Mouse (Mus musculus) heart, embryonic 13.5 days (tissue): ENCODE results near the gene Trpm3. TPM values are rescaled to one million over a fixed set of nuclear protein-coding genes. Genes with fewer than 3 reads are reported as not detected.
"Not testable (repeated sequence)": the region's sequence is repeated elsewhere in the genome, so short reads cannot be mapped to it uniquely, and the experiment has no call there.

Source experiments
- ATAC-seq: fragments of 200-750 bp; cut with Nextera tagmentation; 2 replicates; pipeline ENCODE4 v1.8.0; 2017; ENCODE audit warnings: moderate TSS enrichment; ENCODE audit not compliant: insufficient number of reproducible peaks, low FRiP score, low TSS enrichment; ENCODE audit errors: extremely low read depth
- H3K27ac ChIP-seq: fragments of 300-500 bp; sonication (generic); replicated peaks from 2 replicates; pipeline ENCODE4 v1.5.1; 2015; ENCODE audit warnings: moderate library complexity, mild to moderate bottlenecking, inconsistent platforms
- H3K27me3 ChIP-seq: fragments of 300-500 bp; sonication (generic); replicated peaks from 2 replicates; pipeline ENCODE4 v1.6.1; 2015; ENCODE audit warnings: mild to moderate bottlenecking, inconsistent platforms
- H3K36me3 ChIP-seq: fragments of 300-500 bp; sonication (generic); 2 replicates; pipeline ENCODE4 v1.6.1; 2015; ENCODE audit warnings: mild to moderate bottlenecking, inconsistent platforms
- H3K4me1 ChIP-seq: fragments of 300-500 bp; sonication (generic); 2 replicates; pipeline ENCODE4 v1.6.1; 2015; ENCODE audit warnings: inconsistent platforms
- H3K4me2 ChIP-seq: fragments of 300-500 bp; sonication (generic); 2 replicates; pipeline ENCODE4 v1.6.1; 2015; ENCODE audit warnings: inconsistent platforms, mild to moderate bottlenecking, moderate library complexity
- H3K4me3 ChIP-seq: fragments of 300-500 bp; sonication (generic); 2 replicates; pipeline ENCODE4 v1.5.1; 2015; ENCODE audit warnings: moderate library complexity, mild to moderate bottlenecking, inconsistent platforms
- H3K9ac ChIP-seq: fragments of 300-500 bp; sonication (generic); 2 replicates; pipeline ENCODE4 v1.6.1; 2015; ENCODE audit warnings: inconsistent platforms, mild to moderate bottlenecking, moderate library complexity
- H3K9me3 ChIP-seq: fragments of 300-500 bp; sonication (generic); 2 replicates; pipeline ENCODE4 v1.6.1; 2016; ENCODE audit warnings: inconsistent platforms
- WGBS: fragments of 180-500 bp; shearing (Covaris S2); methylation state at CpG from one replicate; pipeline ENCODE4 v1.1.7; 2015; ENCODE audit warnings: mixed read lengths; 5-methylcytosine and 5-hydroxymethylcytosine counted together
- polyA plus RNA-seq: library from polyadenylated mRNA; unstranded; fragments of >200 nt; fragmentation: Nextera tagmentation; extraction: Ambion mirVana; gene quantifications from 2 replicates; pipeline ENCODE4 v1.2.1, GENCODE M21; 2015

The Trpm3 gene
- polyA plus RNA-seq, 1 experiment from 2014 or later: 1.1 TPM

- Histone ChIP-seq H3K36me3 (no peaks in the 10 kb centered on the region), H3K4me2 (no peak overlapping the region), H3K9me3 (no peaks in the 10 kb centered on the region), H3K4me3 (no peak overlapping the region), H3K4me1 (peaks cover 21% of the 10 kb centered on the region), H3K9ac (no peak overlapping the region), H3K27ac (no peak overlapping the region), H3K27me3 (no peaks in the 10 kb centered on the region)
- 64% methylated on average over 5 of the region's 5 CpGs for WGBS
- no peak for ATAC-seq
Measured at GRCm38 (mm10) chr19:23028283-23028682, 889.4 kb downstream of the Trpm3 start.

- not testable (repeated sequence) for ATAC-seq, H3K9me3 ChIP-seq, H3K9ac ChIP-seq, H3K4me2 ChIP-seq, H3K4me3 ChIP-seq, H3K27me3 ChIP-seq, H3K36me3 ChIP-seq, H3K4me1 ChIP-seq, H3K27ac ChIP-seq
- 67% methylated on average over 1 of the region's 1 CpGs for WGBS
Measured at GRCm38 (mm10) chr19:23033343-23033742, 894.5 kb downstream of the Trpm3 start.

- H3K27me3 ChIP-seq: no peaks in the 10 kb centered on the region
- H3K36me3 ChIP-seq: no peaks in the 10 kb centered on the region
- H3K9ac ChIP-seq: no peak overlapping the region
- no peak overlapping the region for H3K4me3 ChIP-seq
- H3K9me3 ChIP-seq: no peaks in the 10 kb centered on the region
- no peak for ATAC-seq
- 67% methylated on average over 5 of the region's 5 CpGs for WGBS
- no peak overlapping the region for H3K27ac ChIP-seq
- no peaks in the 10 kb centered on the region for H3K4me1 ChIP-seq
- H3K4me2 ChIP-seq: no peak overlapping the region
Measured at GRCm38 (mm10) chr19:23034117-23034516, 895.3 kb downstream of the Trpm3 start.

DNA sequence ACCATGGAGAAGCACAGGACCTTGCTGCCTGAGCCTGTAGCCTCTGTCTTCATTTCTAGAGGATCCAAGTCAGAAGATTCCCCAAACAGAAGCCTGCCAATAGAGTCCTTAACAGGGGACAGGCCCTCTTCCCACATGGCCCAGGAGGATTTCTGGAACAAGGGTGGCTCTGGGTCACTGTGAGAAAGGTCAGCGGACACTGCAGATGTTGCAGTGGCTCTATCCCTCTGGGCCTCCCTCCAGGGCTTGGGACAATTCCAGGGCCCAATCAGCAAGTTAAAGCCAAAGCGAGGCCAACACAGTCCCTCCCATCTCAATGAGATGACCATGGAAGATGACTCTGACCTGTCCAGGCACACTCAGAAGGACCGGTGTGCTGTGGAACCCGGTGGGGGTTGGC is 896.1 kb downstream of the Trpm3 start:
- no peak overlapping the region for H3K9ac ChIP-seq
- no peaks in the 10 kb centered on the region for H3K27me3 ChIP-seq
- no peaks in the 10 kb centered on the region for H3K36me3 ChIP-seq
- no peaks in the 10 kb centered on the region for H3K9me3 ChIP-seq
- H3K4me3 ChIP-seq: no peak overlapping the region
- no peak overlapping the region for H3K4me2 ChIP-seq
- no peaks in the 10 kb centered on the region for H3K4me1 ChIP-seq
- 86% methylated on average over 4 of the region's 4 CpGs for WGBS
- no peak for ATAC-seq
- H3K27ac ChIP-seq: no peak overlapping the region

GRCm38 (mm10) chr19:23035786-23036185 is 896.9 kb downstream of the Trpm3 start:
- Histone ChIP-seq H3K9me3 (no peaks in the 10 kb centered on the region), H3K36me3 (no peaks in the 10 kb centered on the region), H3K27me3 (no peaks in the 10 kb centered on the region), H3K4me2 (no peak overlapping the region), H3K27ac (no peak overlapping the region), H3K4me1 (no peaks in the 10 kb centered on the region), H3K9ac (no peak overlapping the region), H3K4me3 (no peak overlapping the region)
- 77% methylated on average over 3 of the region's 3 CpGs for WGBS
- ATAC-seq: no peak

DNA sequence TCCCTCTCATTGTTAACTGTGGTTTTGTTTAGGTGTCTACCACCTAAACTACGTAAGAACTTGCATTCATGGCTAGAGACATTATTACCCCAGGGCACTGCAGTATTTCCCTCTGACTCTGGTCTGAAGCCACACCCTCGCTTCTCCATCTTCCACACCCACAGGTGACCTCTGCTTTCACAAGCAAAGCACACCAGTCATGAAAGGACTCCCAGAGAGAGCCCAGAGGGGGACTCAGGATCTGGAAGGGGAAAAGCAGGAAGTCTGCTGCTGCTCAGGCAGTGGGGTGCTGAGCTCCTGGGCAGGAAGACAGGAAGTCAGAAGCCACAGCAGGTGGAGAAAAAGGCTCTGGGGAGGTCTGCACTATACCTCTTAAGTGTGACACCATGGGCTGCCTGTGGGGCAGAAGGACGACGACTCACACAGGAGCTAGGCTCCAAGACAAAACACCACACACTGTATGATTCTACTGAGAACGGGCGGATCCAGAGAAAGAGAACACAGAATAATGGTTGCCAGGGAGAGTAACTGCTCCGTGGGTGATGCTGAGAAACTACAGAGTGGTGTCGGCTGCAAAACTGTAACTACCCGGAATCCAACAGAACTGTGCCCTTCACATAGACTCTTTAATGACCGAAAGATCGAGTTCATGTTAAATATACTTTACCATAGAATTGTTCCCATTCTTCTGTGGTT is 898.1 kb downstream of the Trpm3 start:
- H3K9me3 ChIP-seq: no peaks in the 10 kb centered on the region
- no peak for ATAC-seq
- no peak overlapping the region for H3K9ac ChIP-seq
- no peak overlapping the region for H3K27ac ChIP-seq
- no peaks in the 10 kb centered on the region; the same call in 1 of the 2 replicates for H3K4me1 ChIP-seq
- no peaks in the 10 kb centered on the region for H3K27me3 ChIP-seq
- H3K4me2 ChIP-seq: no peak overlapping the region
- H3K36me3 ChIP-seq: no peaks in the 10 kb centered on the region
- 55% methylated on average over 11 of the region's 11 CpGs for WGBS
- no peak overlapping the region for H3K4me3 ChIP-seq

- no peak overlapping the region for H3K4me3 ChIP-seq
- no peaks in the 10 kb centered on the region for H3K36me3 ChIP-seq
- no peak for ATAC-seq
- H3K4me2 ChIP-seq: no peak overlapping the region
- H3K9ac ChIP-seq: no peak overlapping the region
- WGBS: 74% methylated on average over 14 of the region's 14 CpGs
- H3K4me1 ChIP-seq: peaks cover 4% of the 10 kb centered on the region; the same call in 1 of the 2 replicates
- no peak overlapping the region for H3K27ac ChIP-seq
- no peaks in the 10 kb centered on the region for H3K9me3 ChIP-seq
- H3K27me3 ChIP-seq: no peaks in the 10 kb centered on the region
Measured at GRCm38 (mm10) chr19:23037499-23037898, 898.7 kb downstream of the Trpm3 start.

- Histone ChIP-seq H3K4me3 (no peak overlapping the region), H3K9ac (no peak overlapping the region), H3K4me2 (no peak overlapping the region), H3K27ac (no peak overlapping the region), H3K36me3 (no peaks in the 10 kb centered on the region), H3K4me1 (peaks cover 6% of the 10 kb centered on the region; the same call in 1 of the 2 replicates), H3K9me3 (no peaks in the 10 kb centered on the region), H3K27me3 (no peaks in the 10 kb centered on the region)
- 78% methylated on average over 2 of the region's 2 CpGs for WGBS
- no peak for ATAC-seq
Measured at GRCm38 (mm10) chr19:23038321-23038720, 899.5 kb downstream of the Trpm3 start.

- H3K4me2 ChIP-seq: no peak overlapping the region
- WGBS: 52% methylated on average over 6 of the region's 6 CpGs
- ATAC-seq: no peak
Measured at GRCm38 (mm10) chr19:23041483-23042167, 902.8 kb downstream of the Trpm3 start.

DNA sequence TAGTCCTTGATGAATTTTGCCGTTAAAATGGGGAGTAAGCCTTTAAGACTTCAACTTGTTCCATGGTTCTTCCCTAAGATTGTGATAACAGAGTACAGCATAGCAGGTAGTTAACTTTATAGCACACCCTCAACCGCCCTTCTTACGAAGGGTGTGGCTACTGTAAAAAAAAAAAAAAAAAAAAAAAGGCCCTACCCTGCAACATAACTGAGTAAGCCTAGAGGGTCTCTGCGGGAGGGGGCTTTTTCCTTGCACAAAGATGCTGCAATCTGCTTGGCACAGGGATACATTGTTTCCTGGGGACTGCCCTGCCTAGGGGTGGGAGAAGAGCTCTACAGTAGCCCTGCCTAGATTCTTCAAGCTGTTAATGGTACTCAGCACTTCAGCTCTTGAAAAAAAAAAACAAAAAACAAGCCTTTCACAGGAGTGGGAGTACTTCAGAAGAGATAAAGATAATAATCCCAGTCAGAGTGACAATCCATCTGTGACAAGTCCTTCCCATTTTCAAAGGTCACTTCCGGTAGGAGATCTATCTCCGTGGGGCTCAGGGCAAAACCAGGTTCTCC is 903.4 kb downstream of the Trpm3 start:
- no peak overlapping the region for H3K27ac ChIP-seq
- H3K9me3 ChIP-seq: no peaks in the 10 kb centered on the region
- no peaks in the 10 kb centered on the region for H3K27me3 ChIP-seq
- no peak overlapping the region for H3K4me3 ChIP-seq
- no peak overlapping the region for H3K4me2 ChIP-seq
- no peak for ATAC-seq
- no peak overlapping the region for H3K9ac ChIP-seq
- H3K4me1 ChIP-seq: peaks cover 6% of the 10 kb centered on the region; the same call in 1 of the 2 replicates
- H3K36me3 ChIP-seq: no peaks in the 10 kb centered on the region
- WGBS: 36% methylated on average over 6 of the region's 6 CpGs

More at GRCm38 (mm10) chr19:23041483-23042167, 902.8 kb downstream of the Trpm3 start:
- no peaks in the 10 kb centered on the region for H3K36me3 ChIP-seq
- H3K9me3 ChIP-seq: no peaks in the 10 kb centered on the region
- no peak overlapping the region for H3K9ac ChIP-seq
- no peak overlapping the region for H3K27ac ChIP-seq
- no peaks in the 10 kb centered on the region for H3K27me3 ChIP-seq
- H3K4me1 ChIP-seq: peaks cover 6% of the 10 kb centered on the region; the same call in 1 of the 2 replicates
- H3K4me3 ChIP-seq: no peak overlapping the region

DNA sequence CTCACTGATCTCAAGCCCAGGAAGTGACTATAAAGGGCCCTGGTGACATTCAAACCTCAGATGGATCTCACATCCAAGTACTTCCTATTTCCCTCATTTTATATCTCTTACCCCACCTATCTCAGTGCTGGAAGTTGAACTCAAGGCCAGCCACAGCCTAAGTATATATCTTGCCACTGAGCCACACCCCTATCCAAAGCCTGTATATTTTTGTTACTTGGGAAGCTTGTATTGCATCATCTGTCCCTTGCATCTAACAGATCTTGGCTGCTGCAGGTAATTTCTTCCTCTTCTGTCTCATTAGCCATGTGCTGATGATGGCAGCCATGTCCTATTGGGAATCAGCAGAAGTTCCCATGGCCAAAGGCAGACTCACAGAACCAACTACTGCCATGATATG is 904.9 kb downstream of the Trpm3 start:
- Histone ChIP-seq H3K4me2 (no peak overlapping the region), H3K27ac (no peak overlapping the region), H3K9ac (no peak overlapping the region), H3K4me3 (no peak overlapping the region), H3K36me3 (no peaks in the 10 kb centered on the region), H3K4me1 (peaks cover 6% of the 10 kb centered on the region; the same call in 1 of the 2 replicates), H3K27me3 (no peaks in the 10 kb centered on the region), H3K9me3 (no peaks in the 10 kb centered on the region)
- ATAC-seq: no peak
